In genomic region chr4:148955131-148955813, GRCm38 (mm10) we compare ENCODE assay signal across 8 mouse cellular contexts.
DNase-seq lines count a peak whose midpoint lies in the region; ATAC-seq and TF ChIP-seq lines count a peak whose summit lies in the region.

No protein-coding gene starts in this region.

- H3K4me1 ChIP-seq in embryonic facial prominence, embryonic 14.5 days (ENCODE audit: control insufficient read depth, insufficient read depth, low read length) = peaks cover 25% of the 10 kb centered on the region
- H3K4me1 ChIP-seq in embryonic facial prominence, embryonic 10.5 days = peaks cover 39% of the 10 kb centered on the region
- peaks cover 8% of the 10 kb centered on the region; the same call in 1 of the 2 replicates for H3K4me1 ChIP-seq in kidney, adult 2 months (ENCODE audit: control insufficient read depth, insufficient read depth, low read length)

- TF ChIP-seq CTCF in gastrocnemius, adult 2 months (IDR thresholded peaks at IDR 0.05) = no peak
- no peak for TF ChIP-seq CTCF in kidney, adult 2 months (conservative IDR thresholded peaks at IDR 0.05; ENCODE audit: insufficient read depth, insufficient read length, low read depth, low read length)

- no peak overlapping the region for H3K4me2 ChIP-seq in embryonic facial prominence, embryonic 14.5 days (ENCODE audit: low read depth, low read length)

- H3K9me3 ChIP-seq in embryonic facial prominence, embryonic 14.5 days (ENCODE audit: control insufficient read depth, low read length) = no peaks in the 10 kb centered on the region
- no peaks in the 10 kb centered on the region for H3K9me3 ChIP-seq in embryonic facial prominence, embryonic 10.5 days

- H3K4me3 ChIP-seq in embryonic facial prominence, embryonic 14.5 days (ENCODE audit: low read depth, low read length) = no peak overlapping the region
- no peak overlapping the region for H3K4me3 ChIP-seq in embryonic facial prominence, embryonic 10.5 days
- no peak overlapping the region for H3K4me3 ChIP-seq in gastrocnemius, adult 2 months
- H3K4me3 ChIP-seq in kidney, adult 2 months (ENCODE audit: insufficient read depth, low read depth, low read length) = no peak overlapping the region

- peaks cover 11% of the 10 kb centered on the region; the same call in 1 of the 2 replicates for H3K36me3 ChIP-seq in embryonic facial prominence, embryonic 14.5 days (ENCODE audit: control insufficient read depth, insufficient read depth, low read length)
- H3K36me3 ChIP-seq in embryonic facial prominence, embryonic 10.5 days (replicated peaks) = peaks cover 22% of the 10 kb centered on the region
- no peaks in the 10 kb centered on the region for H3K36me3 ChIP-seq in kidney, adult 2 months (ENCODE audit: control insufficient read depth, insufficient read depth, low read length)

- DNase-seq in embryonic facial prominence, embryonic 14.5 days (ENCODE audit: low spot score) = peak; percentile 43
- DNase-seq in embryonic facial prominence, embryonic 10.5 days (ENCODE audit: low spot score) = no peak
- DNase-seq in gastrocnemius, adult 2 months = peak; percentile 86
- DNase-seq in kidney, adult 2 months = peak; percentile 92
- peak; percentile 33 for DNase-seq in retina, postnatal 1 day
- no peak for DNase-seq in spleen, adult 18-20 months
- DNase-seq in natural killer cell, adult 2 months (ENCODE audit: low spot score in 2 of 2) = no peak
- no peak for DNase-seq in frontal cortex, postnatal 25 days (ENCODE audit: low spot score in 2 of 2)

- 0 out of 2 replicates have a peak overlapping the region, but pooled peaks have one; percentile 28 for H3K27ac ChIP-seq in embryonic facial prominence, embryonic 14.5 days (replicated peaks; ENCODE audit: low read depth, low read length)
- H3K27ac ChIP-seq in embryonic facial prominence, embryonic 10.5 days (replicated peaks) = no peak overlapping the region
- H3K27ac ChIP-seq in gastrocnemius, adult 2 months = peak overlapping the region; percentile 55
- no peak overlapping the region for H3K27ac ChIP-seq in kidney, adult 2 months (ENCODE audit: insufficient read depth, low read depth, low read length)

- peaks cover 43% of the 10 kb centered on the region for H3K27me3 ChIP-seq in embryonic facial prominence, embryonic 14.5 days (replicated peaks; ENCODE audit: control insufficient read depth, insufficient read depth, low read length)
- peaks cover 61% of the 10 kb centered on the region for H3K27me3 ChIP-seq in embryonic facial prominence, embryonic 10.5 days (replicated peaks; ENCODE audit: low read depth, poor library complexity, severe bottlenecking)
- no peaks in the 10 kb centered on the region for H3K27me3 ChIP-seq in kidney, adult 2 months (replicated peaks; ENCODE audit: control insufficient read depth, insufficient read depth, low read length)

- no peak for TF ChIP-seq POLR2A in kidney, adult 2 months (IDR thresholded peaks at IDR 0.05; ENCODE audit: low read depth, low read length)

- no peak for ATAC-seq in embryonic facial prominence, embryonic 14.5 days (ENCODE audit: low read depth)

- intact Hi-C loops in gastrocnemius, adult 2 months (cut with DNase I) = no loop called here

- 76% methylated on average over 14 of the region's 14 CpGs for WGBS in embryonic facial prominence, embryonic 14.5 days
- WGBS in embryonic facial prominence, embryonic 10.5 days = 87% methylated on average over 14 of the region's 14 CpGs
- 52% methylated on average over 14 of the region's 14 CpGs for WGBS in kidney, adult 2 months

- H3K9ac ChIP-seq in embryonic facial prominence, embryonic 14.5 days (ENCODE audit: low read depth, low read length) = no peak overlapping the region; the same call in 1 of the 2 replicates

Comparison
In these comparisons a context has a peak if more than half of its experiments do, and no peak if none do; other contexts are left out.
1. DNase-seq: peak in embryonic facial prominence, embryonic 14.5 days (single experiment), gastrocnemius, adult 2 months (single experiment), kidney, adult 2 months (single experiment) and retina, postnatal 1 day (single experiment); none in embryonic facial prominence, embryonic 10.5 days (single experiment), spleen, adult 18-20 months (0 of 2), natural killer cell, adult 2 months (0 of 2) and frontal cortex, postnatal 25 days (0 of 2).
2. H3K27ac ChIP-seq: peak in embryonic facial prominence, embryonic 14.5 days (single experiment) and gastrocnemius, adult 2 months (single experiment); none in embryonic facial prominence, embryonic 10.5 days (single experiment) and kidney, adult 2 months (single experiment).